Mouse (Mus musculus): Measurements from ENCODE around the gene Lsamp.

- TF ChIP-seq POLR2A (IDR thresholded peaks at IDR 0.05; ENCODE audit: extremely low read depth, insufficient read depth, low read length) (no peak), CTCF (IDR thresholded peaks at IDR 0.05; ENCODE audit: low read depth, low read length) (no peak)
These were observed 1803.0 kb downstream of the Lsamp start for GRCm38 (mm10) chr16:41787146-41787545.
